Mouse (Mus musculus) layer of hippocampus, adult 9-11 months (tissue): ENCODE measurements around the gene Olfr1396.

ENCODE experiments used
- DNase-seq: peaks from one replicate; pipeline ENCODE4 v3.0.0; 2022

Gene Olfr1396

DNA sequence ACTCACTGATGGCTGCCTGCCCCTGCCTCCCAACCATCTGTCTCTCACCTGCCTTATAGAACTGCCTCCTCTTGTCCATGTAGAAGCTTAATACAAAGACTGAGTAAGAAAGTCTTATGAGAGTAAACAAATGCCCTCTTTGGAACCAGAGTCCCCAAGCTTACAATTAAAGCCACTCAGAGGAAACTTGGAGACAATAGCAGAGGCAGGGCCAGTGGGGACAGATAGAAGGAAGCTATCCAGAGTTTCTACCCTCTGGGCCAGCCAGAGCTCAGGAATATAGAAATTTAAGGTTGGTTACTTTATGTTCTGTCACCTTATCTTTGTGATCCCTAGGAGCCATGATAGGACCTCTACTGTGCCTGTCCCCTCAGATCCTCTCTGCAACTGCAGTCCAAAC, at the start of gene Olfr1396:
TSS of gene Olfr1396 (minus strand) at position 101 of the 400 bp plus-strand sequence.
- no peak for DNase-seq

DNA sequence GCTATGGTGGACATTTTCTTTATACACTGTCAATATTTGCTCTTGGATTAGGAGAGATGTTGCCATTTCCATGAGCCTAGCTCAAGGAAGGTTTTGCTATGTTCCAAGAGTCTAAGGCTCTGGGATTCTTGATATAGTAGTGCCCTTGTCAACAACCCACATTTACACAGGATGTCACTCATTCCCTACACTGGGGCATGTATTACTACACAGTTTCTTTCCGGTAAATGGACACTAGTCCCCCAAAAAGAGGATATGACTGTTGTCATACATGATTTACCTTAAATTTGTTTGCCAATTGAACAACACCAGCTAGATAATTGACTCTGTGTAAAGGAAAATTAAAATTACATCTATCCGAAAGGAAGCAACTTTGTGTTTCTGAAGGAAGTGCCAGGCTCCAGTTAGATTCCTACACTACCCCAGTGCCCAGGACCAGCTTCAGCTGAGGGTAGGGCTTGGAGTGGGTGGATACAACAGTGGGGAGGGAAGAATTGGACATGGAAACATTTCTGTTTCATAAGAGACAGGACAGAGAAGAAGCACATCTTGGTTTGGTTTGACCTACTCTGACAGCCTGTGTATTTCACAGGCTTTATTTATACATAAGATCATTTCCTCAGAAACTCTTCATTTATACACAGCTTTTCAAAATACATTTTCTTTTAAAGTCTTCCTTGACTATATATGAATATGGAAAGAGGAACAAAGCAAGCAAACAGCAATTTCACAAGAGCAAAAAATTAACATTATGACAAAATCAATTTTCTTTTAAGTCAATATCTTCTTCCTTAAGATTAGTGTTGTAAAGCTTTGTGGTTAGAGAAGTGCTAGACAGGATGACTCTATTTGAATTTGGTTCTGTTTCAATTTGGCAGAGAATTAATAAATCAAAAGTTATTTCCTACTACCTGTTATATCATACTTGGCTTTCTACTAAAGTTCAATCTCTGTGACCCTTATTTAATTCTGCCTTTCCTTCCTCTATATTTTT, 42.4 kb upstream of the Olfr1396 start:
- DNase-seq: no peak

DNA sequence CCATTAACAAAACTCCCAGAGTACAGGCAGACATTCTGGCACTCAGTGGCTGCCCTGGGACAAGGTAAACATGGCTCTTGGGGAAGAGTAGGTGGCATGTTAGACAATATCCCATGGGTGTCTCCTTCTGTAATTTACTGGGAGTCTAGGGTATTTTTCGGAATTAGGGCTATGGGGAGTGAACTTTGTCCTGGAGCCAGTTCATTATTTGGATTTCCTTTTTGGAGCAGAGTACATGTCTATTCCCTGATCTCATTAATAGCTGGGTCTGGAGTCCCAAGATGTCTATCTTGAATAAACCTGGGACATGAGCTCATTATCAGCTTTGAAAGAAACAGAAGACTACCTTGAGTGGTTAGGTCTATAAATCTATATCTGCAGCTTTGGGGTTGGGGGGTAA, 39.4 kb upstream of the Olfr1396 start, which contains the start of gene Olfr1394:
TSS of gene Olfr1394 (plus strand) at position 301 of the 400 bp plus-strand sequence.
- DNase-seq: no peak

DNA sequence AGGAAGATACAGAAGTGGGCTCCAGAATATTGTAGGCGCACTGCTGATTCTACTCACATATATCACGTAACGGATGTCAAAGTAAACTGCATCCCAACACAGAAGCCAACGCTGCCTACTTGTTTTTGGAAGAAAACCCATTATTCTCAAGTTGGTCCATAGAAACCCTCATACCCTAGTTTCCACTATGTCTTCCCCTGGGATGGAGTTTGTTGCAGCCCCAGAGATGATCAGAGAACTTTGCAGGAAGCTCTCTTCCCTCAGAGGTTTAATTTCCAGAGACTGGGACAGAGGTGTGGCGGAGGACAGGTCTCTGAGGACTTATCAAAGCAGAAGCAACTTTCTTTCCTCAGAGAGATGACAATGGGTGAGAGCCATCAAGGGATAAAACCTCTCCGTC, 27.3 kb upstream of the Olfr1396 start, which contains the start of gene Olfr1395:
TSS of gene Olfr1395 (plus strand) at position 301 of the 400 bp plus-strand sequence.
- DNase-seq: no peak

DNA sequence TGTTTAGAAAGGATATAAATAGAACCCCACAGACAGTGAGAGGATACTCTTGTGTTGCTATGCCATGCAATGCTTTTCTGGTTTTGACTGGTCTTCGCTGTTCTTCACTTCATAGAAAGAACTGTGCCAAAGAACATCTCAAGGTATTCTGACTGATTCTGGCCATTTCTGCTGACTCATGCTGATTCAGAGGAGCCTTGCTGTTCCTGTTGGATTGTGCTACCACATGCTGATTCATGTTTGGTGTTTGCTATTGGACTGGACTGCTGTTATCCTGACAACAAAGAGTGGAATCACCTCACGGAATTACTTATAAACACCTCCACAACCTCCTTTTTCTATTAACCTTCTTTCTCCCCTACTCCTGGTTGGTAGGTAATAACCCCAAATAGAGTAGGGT, 9.5 kb upstream of the Olfr1396 start:
- no peak for DNase-seq

DNA sequence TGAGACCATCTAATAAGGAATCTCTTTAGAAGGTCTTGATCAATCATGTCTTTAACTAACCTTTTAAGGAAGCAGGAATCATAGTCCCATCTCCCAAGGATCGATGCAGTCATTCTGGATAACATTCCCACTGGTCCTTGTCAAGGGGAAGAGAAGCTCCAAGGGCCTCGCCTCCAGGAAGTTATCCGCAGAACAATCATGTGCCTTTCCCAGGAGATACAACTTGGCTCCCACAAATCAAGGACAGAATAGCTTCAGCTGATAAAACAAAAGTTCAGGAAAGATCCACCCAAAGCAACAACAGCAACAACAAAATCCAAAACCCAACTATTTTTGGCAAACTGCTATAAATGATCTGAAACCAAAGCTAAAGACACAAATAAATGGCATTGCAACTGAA, 5.0 kb upstream of the Olfr1396 start:
- no peak for DNase-seq

DNA sequence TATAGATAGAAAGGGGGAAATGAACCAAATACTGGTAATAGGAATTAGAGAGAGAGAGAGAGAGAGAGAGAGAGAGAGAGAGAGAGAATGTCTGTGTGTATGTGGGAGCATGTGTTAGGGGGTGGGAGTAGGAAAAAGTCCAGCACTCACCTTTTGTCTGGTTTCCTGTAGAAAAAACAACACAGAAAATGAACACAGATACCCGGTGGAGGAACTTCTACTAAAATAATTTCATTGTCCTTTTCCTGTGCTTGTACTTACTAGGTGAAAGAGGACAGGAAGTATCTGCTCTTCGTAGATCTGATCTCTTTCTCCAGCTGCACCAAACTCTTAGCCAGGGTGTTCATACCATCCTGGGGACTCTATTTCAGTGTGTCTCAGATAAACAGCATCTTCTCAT, 516 bp downstream of the Olfr1396 start:
- DNase-seq: no peak

DNA sequence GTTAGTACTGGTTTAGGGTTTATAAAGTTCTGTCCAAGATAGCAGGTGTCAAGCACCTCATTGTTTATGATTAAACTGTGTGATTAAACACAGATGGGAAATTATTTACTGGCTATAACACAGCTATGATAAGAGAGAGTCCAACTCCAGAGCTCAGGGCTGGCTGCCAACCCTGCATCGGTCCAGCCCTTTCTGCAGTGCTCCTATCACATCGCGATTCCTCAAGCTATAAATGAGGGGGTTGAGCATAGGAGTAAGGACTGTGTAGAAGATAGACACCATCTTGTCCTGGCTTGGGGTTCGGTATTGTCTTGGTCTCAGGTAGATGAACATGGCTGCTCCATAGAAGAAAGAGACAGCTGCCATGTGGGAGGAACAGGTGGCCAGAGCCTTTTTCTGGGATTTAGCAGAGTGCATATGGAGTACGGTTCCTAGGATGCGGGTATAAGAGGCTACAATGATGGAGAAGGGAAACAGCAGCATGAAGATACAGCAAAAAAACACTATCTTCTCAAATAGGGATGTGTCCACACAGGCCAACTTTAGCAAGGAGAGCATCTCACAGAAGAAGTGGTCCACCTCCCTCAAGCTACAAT, 2.0 kb downstream of the Olfr1396 start:
- DNase-seq: peak; percentile 51

DNA sequence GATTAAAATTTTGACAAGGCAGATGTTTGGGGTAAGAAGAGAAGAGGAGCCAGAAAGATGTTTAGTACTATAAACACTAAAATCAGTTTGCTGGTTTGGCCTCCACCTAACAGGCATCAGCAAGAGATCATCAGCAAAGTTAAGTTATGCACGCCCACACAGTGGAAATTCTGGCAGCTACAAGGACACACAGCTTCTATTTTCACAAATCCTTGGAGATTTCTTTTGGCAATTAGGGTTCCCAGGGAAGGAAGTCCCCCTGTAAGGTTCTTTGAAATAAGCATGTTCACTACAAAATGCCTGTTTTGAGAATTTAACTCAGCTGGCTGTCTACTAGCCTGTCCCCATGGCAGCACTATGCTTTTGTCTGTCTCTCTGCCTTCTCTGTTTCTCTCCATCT, 3.7 kb downstream of the Olfr1396 start:
- no peak for DNase-seq

DNA sequence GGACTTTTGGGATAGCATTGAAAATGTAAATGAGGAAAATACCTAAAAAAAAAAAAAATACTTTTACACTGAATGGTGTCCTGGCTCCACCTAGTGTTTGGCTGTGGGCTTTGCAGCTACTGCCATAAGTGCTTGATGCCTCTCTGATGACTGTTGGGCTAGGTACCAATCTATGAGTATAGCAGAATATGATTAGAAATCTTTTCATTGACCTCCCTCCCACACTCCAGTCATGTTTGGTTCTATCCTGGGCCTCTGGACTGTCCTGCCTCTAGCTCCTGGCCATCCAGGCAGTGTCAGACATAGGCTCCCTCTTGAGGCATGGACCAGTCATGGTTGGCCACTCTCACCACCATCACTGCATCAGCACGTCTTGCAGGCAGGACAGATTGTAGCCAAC, 5.8 kb downstream of the Olfr1396 start:
- DNase-seq: no peak

DNA sequence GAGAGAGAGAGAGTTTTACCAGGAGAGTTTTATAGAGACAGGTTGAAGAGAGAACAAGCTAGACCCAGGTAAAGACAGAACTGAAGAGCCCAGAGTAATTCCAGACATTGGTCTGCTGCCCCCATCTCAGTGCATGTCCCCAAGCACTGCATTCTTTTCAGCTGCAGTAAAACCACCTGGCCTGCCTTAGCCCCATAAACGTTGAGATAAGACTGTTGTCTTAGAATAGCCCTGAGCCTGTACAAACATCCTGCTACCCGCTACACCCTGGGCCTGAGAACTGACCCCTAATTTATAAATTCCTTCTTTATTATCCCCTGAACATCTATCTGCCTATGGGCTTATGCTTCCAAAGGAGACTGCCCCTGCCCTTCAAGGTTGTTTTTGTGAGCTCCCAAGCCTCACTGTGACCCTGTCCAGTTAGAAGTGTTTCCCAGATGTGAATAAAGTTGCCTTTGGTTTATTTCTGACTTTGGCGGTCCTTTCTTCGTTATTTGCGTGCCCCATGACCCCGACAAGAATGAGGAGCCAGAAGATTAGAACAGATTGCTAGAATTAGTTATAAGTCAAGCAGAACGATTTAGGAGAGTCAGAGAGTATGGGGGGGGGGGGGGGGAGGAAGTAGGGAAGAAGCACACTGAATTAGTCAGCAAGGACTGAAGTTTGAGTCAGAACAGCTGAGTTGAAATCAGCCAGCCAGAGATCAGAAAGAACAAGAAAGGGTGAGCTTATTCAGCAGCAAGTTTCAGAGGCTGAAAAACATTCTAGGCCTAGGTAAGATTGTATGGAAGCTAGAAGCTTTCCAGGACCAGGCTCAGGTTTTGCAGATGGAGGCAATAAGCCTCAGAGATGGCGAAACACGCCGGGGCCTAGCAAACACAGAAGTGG, 6.8 kb downstream of the Olfr1396 start:
- DNase-seq: no peak

DNA sequence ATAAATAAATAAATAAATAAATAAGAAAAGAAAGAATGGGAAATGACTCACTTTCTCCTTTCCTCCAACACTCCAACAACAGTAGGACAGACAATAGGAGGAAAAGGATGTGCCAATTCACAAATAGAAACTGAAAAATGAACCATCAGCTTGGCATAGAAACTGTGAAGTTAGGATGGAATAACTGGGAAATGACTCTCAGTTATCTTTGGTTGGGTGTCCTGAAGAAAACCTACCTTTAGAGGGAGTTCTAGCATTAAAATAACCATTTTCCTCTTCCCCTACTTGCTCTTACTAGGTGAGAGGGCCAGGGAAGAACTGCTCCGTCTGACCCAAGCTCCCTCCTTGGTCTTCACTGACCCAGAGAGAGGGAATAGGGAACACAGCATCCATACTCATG, 8.9 kb downstream of the Olfr1396 start:
- no peak for DNase-seq

DNA sequence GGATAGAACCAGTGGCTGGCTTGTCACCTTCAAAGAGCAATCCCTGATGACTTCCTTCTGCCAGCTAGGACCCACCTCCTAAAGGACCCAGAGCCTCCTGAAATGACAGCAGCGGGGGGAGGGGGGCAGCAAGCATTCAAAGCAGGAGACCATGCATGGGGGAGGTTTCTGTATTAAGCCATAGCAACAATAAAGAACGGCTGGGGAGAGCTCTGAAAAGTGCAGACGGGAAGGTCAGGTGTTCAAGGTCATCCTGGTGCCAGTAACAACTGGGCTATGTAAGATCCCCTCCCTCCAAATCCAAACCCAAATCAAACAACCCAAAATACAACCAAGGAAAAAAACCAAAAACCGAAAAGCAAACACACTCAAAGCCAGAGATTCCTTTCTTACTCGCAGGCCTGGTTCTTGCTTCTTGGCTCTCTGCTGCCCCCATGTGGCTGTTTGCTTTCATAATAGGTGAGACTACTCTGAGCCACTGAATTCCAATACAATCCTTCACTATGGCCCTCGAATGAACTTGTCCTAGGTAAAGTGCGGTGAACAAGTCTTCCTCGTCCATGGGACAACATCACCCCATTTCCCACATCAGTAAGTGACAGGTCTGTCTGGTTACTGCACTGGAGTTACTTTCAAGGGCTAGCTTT, 11.5 kb downstream of the Olfr1396 start:
- DNase-seq: peak; percentile 78

DNA sequence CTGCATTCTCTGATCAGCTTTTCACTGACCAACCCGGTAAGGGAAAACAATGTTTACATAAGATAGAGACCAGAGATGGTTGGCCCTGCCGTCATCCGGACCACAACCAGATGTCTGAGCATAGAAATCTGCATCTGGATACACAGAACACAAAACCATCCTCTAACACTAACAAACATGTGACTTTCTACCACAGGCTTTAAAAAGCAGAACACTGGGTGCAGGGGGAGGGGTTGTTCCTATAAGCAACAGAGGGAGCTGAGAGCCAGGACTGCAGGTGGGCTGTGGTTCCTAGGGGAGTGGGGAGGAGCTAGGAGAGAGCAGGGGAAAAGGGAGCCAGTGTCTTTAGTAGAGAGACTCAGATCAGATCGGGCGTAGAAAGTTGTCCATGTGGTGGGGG, 13.2 kb downstream of the Olfr1396 start:
- DNase-seq: no peak

DNA sequence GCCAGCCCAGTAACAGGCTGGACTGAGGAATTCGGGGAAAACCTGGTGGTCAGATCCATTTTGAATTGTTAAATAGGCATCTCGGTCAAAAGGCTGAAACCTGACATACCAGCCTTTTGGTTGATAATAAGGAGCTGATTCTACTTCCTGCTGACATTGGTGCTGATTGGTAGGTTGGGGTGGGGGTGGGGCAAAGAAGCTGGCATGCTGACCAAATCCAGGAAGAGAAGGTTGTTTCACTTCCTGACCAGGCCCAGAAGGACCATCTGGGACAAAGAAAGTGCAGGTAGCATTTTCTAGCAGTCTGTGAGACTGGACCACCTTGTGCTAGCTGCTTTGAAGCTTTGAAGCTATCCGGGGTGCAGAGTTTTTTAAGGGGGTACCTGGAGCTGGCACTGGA, 14.3 kb downstream of the Olfr1396 start:
- DNase-seq: no peak

DNA sequence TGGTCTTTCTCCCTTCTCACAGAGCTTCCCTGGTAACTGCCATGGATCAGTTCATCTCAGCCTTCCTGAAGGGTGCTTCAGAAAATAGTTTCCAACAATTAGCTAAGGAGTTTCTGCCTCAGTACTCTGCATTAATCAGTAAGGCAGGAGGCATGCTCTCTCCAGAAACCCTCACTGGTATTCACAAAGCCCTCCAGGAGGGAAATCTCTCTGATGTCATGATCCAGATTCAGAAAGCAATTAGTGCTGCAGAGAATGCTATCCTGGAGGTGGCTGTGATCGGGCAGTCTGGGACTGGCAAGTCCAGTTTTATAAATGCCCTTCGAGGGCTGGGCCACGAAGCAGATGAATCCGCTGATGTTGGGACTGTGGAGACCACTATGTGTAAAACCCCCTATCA, 19.3 kb downstream of the Olfr1396 start:
- DNase-seq: no peak

DNA sequence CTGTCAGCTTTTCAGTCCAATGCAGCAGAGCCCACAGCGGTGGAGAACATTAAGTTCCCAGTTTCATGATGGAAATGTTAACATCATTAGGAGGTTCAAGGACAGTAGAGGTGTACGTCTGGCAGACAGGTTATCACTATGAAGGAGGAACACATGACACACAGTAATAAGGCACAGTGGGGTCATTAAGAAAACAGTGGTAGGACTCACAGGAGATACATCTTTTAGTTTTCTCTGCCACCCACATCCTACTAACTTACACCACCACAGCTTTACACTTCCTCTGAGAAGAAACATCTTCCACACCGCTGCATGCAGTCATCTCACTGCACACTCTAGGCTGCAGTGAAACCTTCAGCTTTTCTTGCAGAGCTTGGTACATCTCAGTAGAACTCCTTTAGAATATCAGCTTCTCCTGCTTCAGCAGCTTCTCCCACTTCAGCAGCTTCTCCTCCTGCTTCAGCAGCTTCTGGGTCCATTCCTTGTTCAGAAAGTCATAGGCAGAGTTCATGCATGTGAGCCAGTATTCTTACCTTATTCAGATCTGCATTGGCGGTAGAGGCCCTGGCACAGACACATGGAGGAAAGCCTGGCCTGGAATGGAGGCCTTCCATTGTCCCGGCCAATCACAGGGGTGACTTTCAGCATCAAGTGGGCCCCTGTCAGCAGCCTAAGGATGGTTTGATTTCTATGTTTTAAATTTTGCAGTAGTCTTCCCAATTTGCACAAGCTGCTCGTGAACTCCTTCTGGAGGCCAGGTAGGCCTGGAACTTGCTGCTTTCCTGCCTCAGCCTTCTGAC, 20.6 kb downstream of the Olfr1396 start:
- no peak for DNase-seq

DNA sequence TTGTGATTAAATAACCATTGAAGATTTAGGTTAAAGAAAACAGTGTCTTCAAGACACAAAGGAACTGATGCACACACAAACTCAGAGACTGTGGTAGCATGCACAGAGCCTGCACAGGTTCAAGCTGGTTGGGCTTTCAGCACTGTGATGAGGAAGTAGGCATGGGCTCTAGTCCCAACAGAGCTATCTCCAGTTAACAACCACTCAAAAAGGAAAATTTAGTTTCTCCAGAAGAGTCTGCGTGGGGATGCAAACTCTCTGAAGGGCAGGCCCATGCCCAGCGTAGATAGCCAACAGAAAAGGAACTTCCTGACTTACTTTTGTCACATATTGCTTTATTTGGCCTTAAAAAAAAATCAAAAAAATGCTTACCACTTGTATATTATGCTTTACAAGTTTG, 21.9 kb downstream of the Olfr1396 start:
- DNase-seq: no peak

DNA sequence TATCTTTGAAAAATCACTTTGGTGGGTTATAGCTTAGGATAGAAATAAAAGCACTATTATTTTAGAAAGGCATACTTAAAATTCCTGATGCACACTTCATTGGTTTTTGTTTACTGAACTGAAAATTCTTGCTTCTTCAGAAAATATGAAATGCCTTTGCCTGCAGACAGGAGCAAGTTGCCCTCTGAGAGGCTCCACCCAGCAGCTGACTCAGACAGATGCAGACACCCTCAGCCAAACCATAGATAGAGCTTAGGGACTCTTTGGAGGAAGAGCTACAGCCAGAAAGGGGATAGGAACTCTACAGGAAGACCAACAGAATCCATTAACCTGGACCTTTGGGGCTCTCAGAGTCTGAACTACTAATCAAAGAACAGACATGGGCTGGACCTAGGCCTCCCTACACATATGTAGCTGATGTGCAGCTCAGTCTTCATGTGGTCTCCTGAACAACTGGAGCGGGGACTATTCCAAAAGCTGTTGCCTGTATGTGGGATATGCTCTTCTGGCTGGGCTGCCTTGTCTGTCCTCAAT, 22.6 kb downstream of the Olfr1396 start:
- DNase-seq: no peak

DNA sequence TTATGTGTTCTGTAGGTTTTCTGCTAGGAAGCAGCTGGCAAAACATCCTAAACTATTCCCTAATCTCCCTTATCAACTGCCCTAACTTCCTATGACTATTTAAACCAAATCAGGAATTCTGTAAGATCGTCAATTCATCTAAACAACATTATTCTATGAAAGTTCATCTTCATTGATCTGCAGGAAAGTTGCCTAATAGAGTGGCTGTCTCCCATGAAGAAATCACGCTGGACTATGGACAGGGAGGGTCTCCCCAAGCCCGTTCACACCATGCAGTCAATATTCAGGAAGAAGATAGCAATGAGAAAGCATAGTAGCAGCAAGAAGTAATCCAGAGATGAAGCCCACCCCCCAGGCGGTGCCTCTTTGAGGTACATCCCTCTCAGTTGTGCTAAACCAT, 23.5 kb downstream of the Olfr1396 start:
- DNase-seq: no peak

DNA sequence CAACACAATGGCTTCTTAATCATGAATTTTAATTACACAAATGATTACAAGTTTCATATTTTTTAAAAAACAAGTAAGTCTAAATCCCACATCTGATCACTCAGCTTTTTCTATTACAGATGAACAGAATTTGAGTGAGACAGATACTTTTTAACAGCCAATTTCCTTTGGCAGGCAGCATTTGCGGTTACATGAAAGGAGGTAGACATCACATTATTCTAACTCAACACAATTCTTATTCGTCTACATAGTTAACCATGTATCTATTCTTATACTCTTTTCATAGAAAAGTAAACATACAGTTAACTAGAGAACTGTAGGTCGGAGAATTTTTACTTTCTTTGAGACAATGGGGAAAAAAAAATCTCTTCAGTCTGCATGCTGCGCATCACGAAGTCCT, 24.1 kb downstream of the Olfr1396 start:
- no peak for DNase-seq
